Mouse (Mus musculus) fibroblast of lung, adult 2 months (primary cell): ENCODE measurements around the gene Siglece.
"Not testable (repeated sequence)": the region's sequence is repeated elsewhere in the genome, so short reads cannot be mapped to it uniquely, and the experiment has no call there.

Experiments used
- DNase-seq: peaks from one replicate; pipeline ENCODE4 v3.0.0-alpha.2; 2011; ENCODE audit warnings: low read depth

The Siglece gene

DNA sequence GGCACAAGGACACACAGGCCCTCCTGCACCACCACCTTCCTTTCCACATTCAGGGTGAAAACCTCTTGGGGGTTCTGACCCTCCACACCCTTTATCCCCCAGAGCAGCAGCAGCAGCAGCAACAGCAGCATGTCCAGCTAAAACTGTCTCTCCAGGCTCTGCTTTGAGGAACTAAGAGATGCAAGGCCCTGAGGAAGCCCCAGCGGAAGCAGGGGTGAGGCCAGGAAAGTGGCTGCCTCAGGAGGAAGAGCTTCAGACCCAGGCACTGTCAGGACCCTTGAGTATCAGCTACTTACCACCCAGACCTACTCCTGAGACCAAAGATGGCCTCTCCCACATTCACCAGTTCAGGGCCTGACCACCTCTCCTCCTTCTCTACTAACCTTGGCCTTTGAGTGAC, at the start of gene Siglece:
Gene Siglece (minus strand): TSS at position 160 of the 400 bp plus-strand sequence.
- no peak for DNase-seq

- no peak for DNase-seq
Observed at GRCm38 (mm10) chr7:43690118-43690517, 30.2 kb upstream of the Siglece start, which contains the start of gene Klk14. TSS of gene Klk14 (plus strand) at chr7:43690418.

DNA sequence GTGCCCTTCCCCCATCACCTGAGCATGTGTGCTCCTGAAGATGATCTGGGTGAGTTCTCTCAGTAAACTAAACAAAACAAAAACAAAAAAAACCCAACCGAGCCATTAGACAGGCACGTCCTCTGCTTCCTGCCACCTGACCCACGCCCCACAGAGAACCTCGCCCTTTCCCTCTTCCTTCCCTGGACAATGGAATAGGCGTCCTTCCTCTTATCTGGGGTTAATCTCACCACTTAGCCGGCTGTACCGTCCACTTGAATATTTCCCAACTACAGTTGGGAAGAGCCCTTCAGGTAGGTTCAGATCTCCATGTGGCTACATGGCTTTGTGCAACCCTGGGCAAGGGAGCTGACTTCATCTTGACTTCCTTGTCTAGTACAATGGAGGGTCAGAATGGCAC, 25.1 kb upstream of the Siglece start:
- no peak for DNase-seq

DNA sequence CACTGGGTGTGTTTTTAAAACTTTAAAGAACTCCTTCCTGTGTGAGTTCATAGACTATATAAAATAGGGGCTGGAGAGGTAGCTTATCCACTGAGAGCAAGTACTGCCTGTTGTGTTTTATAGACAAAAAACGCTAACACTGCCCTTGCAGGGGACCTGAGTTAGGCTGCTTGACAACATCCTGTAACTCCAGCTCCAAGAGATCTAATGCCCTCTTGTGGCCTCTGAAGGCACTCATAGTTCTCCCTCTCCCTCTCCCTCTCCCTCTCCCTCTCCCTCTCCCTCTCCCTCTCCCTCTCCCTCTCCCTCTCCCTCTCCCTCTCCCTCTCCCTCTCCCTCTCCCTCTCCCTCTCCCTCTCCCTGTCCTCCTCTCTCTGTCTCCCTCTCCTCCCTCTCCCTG, 22.6 kb upstream of the Siglece start:
- not testable (repeated sequence) for DNase-seq

DNA sequence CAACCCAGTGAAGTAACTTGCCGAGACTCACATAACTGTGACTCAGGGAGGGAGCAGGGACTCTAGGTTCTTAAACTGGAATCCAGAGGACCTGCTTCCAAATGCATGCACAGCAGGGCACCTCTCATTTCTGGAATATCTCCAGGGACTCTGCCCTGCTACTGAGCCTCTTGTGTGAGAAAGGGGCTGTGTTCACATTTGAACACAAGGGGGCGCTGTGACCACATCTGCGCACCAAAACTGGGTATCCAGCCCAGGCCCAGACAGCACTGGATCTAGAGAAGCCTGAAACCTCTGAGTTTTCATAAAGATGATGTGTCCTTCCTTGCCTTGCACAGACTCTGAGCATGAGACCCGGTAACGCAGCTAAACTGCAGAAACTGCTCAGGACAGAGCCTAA, 21.0 kb upstream of the Siglece start:
- no peak for DNase-seq

DNA sequence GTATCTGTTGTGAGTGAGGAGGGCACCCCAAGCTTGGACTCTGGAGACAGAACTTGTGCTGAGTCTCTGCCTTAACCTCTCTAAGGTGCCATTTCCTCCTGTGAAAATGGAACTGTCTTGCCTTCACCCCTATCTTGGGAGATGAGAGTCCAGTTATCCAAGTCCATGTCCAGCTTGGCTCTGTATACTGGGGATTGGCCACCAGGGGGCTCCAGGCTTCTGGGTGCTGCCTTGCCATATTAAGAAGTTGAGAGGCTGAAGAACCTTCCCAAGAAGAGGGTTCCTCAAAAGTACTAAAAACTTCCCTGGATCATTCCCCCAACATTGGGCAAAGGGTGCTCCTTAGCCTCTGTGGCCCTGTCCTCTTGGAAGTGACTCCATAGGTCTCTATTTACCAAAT, 18.6 kb upstream of the Siglece start:
- no peak for DNase-seq

DNA sequence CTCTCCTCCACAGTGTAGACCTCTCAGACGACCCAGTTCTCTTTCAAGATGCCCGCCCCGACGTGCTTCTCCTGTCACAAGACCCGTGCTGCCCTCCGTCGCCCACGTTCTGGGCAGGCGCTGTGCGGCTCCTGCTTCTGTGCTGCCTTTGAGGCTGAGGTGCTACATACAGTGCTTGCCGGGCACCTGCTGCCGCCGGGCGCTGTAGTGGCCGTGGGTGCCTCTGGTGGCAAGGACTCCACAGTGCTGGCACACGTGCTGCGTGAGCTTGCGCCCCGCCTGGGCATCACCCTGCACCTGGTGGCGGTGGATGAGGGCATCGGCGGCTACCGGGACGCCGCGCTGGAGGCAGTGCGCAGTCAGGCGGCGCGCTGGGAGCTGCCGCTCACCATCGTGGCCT, 15.1 kb upstream of the Siglece start:
- no peak for DNase-seq

DNA sequence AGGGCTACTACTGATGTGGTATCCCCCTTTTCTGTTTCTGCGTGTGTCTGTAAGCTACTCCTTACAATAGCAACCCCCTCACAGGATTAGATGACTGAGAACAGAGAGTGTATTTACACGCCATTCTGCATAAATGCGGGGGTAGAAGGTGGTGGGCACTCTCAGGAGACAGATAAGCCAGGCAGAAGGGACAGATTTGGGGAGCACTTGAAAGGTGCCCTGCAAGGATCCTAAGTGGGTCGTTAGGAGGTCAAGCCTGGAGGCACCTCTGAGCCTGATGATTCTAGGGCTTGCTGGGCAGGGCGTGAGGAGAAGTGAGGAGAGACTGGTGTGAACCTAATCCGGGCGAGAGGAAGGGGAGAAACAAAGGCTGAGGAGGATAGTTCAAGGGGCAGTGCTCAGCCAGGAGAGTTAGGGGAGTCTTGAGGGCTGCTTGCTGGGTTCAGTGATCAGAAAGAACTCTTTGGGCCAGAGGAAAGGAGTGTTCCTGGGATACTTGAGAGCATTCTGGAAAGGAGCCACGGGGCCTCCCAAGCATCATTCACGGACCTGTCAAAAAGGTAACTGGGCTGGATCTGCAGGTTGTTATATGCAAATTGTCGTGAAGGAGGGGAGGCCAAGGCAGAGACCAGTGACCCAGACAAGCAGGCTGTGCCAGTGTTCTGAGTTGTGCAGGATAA, 12.8 kb upstream of the Siglece start:
- no peak for DNase-seq

DNA sequence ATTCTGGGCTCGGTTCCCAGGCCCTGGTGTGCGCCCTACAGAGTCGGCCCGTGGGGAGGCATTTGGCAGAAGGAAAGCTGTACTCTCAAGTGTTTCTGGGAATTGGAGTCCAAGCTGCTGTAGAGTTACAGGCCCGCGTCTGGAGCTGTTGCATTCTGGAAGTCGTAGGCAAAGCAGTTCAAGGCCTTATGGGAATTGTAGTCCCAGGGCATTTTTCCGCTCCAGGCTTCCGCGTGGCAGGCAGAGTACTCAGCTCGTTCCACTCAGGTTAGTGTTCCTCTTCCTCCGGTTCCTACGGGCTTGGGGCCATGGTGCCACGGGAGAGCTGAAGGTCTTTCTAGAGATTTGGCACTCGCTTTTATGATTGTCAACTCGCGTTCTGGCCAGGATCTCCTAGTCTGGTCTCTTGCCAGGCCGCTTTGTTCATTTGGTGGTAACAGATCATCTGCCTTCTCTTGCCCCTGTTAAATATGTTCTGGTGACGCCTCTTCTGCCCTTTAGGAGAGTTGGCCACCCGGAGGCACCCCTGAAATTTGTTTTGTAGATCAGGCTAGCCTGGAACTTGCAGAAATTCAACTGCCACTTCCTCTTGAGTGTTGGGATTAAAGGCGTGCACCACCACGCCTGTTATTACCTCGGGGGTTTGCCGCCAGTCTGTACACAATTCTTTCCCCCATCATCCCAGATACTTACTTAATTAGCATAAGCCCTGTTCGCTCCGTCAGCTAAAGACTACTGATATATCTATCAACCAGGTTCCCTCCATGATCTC, 12.0 kb upstream of the Siglece start, which contains the start of gene Ctu1:
Gene Ctu1 (plus strand): TSS at position 208 of the 772 bp plus-strand sequence.
- peak; percentile 89 for DNase-seq

DNA sequence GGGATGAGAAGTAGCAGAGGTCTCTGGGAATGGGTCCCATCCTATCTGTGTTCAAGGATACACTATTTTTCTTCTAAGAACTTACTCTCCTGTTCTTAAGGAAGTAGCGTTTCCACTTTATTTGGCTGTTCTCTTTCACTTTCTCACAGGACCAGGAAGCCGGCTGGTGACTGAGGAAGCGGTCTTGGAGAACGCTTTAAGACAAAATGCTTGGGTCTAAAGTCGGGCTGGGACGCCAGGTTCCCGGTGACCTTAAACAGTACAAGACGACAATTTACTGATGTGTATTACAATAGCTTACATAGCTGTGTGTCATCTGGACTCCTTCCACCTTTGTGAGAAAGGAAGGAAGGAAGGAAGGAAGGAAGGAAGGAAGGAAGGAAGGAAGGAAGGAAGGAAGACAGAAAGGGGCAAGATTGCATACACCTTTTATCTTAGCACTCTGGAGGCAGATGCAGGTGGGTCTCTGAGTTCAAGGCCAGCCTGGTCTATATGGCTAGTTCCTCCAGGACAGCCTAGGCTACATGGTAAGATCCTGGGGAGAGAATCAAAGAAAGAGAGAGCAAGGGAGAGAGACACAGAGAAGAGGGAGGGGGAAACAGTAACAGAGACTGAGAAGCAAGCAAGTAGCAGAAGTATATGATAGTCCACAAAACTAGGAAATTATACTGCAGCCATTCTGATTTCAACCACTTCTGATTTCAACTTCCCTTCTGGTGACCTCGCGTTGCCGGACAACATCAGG, 11.3 kb upstream of the Siglece start:
- DNase-seq: no peak

DNA sequence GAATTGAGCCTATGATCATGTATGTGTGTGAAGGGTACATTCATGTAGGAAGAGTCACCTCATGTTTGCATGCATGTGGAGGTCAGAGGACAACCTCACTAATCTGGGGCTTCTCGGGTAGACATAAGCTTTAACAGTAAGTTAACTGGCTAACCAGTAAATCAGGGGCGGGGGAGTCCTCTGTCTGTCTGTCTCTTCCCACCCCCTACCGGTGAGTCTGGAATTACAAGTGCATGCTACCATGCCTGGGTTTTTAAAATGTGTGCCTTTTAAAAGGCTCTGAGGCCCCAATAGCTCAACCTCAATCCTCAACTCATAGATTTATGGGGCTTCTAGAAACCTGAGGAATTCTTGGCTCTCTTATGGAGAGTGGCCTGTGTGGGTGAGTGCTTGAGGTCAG, 8.6 kb upstream of the Siglece start:
- no peak for DNase-seq

DNA sequence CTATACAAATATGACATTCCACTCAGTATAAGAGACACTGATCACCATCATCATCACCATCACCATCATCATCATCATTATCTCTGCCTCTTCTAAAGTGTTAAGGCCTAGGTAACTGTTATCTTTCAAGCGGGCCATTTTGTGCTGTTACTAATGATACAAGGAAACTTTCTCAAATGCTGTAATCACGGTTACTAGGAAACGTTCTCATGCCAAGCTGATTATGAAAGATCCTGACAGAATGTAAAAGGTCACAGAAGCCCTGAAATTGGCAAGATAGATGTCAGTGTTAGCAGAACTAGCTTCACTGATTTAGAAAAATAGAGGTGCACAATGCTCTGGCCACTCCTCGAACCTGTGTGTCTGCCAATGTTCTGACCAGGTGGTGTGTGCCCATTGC, 7.3 kb upstream of the Siglece start:
- not testable (repeated sequence) for DNase-seq

- DNase-seq: peak; percentile 36
Observed at GRCm38 (mm10) chr7:43662804-43663203, 2.8 kb upstream of the Siglece start.

DNA sequence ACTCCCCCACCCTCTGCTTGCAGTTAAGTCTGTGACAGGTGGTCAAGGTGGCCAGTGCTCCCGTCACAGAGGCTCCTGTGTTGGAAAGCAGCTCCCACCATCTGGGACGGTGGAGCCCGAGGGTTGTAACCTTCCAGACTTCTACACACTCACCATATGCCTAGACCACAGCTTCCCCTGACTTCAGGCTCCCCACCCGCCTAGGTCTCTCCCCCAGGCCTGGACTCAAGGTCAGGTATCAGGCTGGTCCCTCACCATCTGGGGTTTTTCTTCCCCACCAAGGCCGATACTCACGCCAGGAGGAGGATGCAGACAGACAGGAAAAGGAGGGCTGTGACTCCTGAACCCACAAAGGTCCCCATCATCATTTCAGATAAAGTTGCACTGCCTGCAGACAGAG, 3.7 kb downstream of the Siglece start:
- no peak for DNase-seq

- no peak for DNase-seq
Observed at GRCm38 (mm10) chr7:43654519-43654918, 5.4 kb downstream of the Siglece start.

DNA sequence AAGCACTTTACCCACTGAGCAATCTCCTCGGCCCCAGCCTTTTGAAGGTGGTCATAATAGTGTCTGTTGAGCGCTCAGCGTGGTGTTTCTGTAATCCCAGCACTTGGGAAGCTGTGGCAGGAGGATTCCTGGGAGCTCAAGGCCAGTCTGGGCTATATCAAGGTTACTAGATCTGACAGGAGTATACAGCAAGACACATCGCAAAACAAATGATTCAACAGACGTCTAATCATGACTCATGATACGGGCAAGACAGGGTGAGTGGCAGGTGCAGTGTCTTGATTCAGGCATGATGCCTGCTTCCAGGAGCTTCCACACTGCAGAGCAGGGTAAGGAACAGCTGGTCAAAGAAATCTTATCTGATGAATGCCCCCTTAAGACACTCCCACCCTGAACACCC, 7.3 kb downstream of the Siglece start:
- no peak for DNase-seq

DNA sequence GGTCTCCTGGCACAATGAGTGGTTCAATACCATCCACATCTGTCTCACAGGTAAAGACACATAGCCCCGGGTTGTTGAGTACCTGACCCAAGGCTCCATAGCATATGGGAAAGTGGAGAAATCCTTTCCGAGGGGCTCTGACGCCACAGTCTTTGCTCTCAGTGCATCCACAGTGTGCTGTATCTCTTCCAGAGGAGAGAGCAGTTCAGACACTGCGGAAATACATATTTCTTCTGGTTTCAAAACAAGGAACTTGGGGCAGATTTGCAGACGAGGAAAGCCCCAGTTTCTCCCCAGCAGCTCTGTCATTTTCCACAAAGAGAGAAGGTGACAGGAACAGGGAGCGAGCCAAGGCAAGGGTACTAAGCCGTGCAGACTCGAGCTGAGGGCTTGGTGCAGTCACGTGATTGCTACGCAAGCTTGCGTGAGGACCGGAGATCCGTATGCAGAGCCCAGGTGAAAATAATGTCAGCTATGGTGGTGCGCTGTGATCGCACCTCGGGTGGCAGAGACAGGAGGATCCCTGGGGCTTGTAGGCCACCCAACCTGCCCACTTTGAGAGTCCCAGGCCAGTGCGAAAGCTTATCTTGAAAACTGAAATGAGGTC, 16.8 kb downstream of the Siglece start:
- no peak for DNase-seq

GRCm38 (mm10) chr7:43642587-43642986, 17.4 kb downstream of the Siglece start:
- no peak for DNase-seq

DNA sequence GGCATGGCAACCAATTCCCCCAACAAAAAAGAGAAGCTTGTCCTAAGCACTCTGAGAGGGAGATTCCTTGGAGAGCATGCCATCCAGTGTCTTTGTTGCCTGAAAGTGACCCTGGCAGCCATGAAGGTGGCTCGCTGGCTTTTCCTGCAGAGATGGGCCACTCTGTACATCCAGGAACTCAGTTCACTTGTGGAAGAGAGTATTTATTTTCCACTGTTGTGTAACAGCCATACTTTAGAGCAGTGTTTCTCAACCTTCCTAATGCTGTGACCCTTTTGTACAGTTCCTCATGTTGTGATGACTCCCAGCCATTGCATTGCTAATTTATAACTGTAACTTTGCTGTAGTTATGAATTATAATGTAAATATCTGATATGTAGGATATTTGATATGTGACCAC, 22.8 kb downstream of the Siglece start:
- DNase-seq: no peak

DNA sequence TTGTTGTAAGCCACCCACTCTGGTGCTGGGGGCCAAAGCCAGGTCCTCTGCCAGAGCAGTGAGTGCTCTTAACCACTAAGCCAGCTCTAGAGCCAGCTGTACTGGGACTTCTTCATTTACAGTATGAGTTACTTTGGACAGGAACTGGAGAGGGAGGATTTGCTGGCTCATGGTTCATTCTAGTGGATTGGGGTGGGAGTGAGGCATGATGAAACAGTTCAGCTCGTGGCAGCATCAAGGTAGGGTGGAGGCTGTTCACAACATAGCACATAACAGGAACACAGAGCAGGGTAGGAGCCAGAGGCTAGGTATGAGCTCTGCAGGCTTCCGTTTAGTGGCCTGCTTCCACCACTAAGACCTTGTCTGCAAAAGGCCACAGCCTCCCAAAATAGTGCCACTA, 23.8 kb downstream of the Siglece start:
- DNase-seq: no peak

DNA sequence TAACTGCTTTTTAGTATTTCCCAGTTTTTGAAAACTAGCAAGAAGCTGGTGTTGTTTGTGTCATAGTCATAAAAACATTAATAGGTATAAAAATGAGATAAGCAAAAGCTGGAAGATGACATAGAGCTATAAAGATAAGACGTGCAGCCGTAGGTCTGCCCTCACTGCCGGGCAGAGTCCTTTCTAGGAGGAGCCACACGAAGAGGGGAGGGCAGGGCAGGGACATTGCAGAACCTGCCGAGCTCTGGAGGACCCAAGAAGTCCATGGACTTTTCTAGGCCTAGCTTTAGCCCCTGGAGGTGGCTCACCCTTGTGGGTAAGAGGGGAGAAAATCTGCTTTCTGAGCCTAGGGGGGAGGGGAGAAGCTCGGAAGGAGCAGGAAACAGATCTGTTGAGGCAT, 25.5 kb downstream of the Siglece start, which contains the start of gene Ceacam18:
Gene Ceacam18 (plus strand): TSS at position 208 of the 400 bp plus-strand sequence.
- DNase-seq: no peak

DNA sequence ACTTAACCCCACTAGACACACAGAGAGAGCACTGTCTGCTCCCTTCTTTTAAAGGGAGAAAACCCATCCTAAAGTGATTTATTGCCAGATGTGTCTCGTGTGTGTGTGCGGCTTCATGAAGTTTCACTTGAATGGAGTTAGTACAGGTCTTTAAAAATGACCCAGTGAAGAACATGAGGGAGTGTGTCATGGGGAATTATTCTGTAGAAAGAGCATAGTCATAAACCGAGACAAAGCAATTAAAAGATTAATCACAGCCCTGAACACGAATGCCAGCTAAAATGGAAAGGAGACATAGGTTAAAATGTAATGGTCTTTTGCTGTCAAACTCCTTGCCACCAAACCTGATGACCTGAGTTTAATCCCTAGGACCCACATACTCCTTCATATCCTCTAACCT, 26.0 kb downstream of the Siglece start:
- no peak for DNase-seq
